Mouse (Mus musculus) MEL (cell line): ENCODE measurements around the gene Shoc2. TPM values are rescaled to one million over a fixed set of nuclear protein-coding genes. Genes with fewer than 3 reads are reported as not detected.

Experiments
- DNase-seq: peaks from one replicate; pipeline ENCODE4 v3.0.0; 2011; ENCODE audit warnings: low read depth, low spot score
- H3K27ac ChIP-seq: 2 replicates; pipeline ENCODE4 v1.5.1; 2012; ENCODE audit warnings: low read depth, mild to moderate bottlenecking, control low read depth, low read length, moderate library complexity; ENCODE audit not compliant: control insufficient read depth
- H3K27me3 ChIP-seq, 2 experiments: fragments of 150-350 bp in 1 of 2; sonication (generic) in 1 of 2; 2 replicates each; pipeline ENCODE4 v1.6.1; 2012; ENCODE audit warnings: low read length in 2 of 2, mild to moderate bottlenecking in 2 of 2, improper control_type of control experiment in 1 of 2, moderate library complexity in 1 of 2; ENCODE audit not compliant: insufficient read depth in 2 of 2, control insufficient read depth in 1 of 2
- H3K36me3 ChIP-seq, 2 experiments: 2 replicates each; pipeline ENCODE4 v1.6.1; 2012 to 2014; ENCODE audit warnings: low read length in 2 of 2, improper control_type of control experiment in 1 of 2, inconsistent platforms in 1 of 2, mild to moderate bottlenecking in 1 of 2; ENCODE audit not compliant: insufficient read depth in 2 of 2, control insufficient read depth in 1 of 2
- H3K4me1 ChIP-seq, 2 experiments: fragments of 150-350 bp in 1 of 2; sonication (generic) in 1 of 2; 2 replicates each; pipeline ENCODE4 v1.6.1; 2012; ENCODE audit warnings: low read length in 2 of 2, improper control_type of control experiment in 1 of 2, mild to moderate bottlenecking in 1 of 2; ENCODE audit not compliant: insufficient read depth in 2 of 2, control insufficient read depth in 1 of 2
- H3K4me3 ChIP-seq, 2 experiments: fragments of 150-350 bp in 1 of 2; sonication (generic) in 1 of 2; 2 replicates each; pipeline ENCODE4 v1.5.1; 2012; ENCODE audit warnings: low read depth in 2 of 2, low read length in 2 of 2, mild to moderate bottlenecking in 2 of 2, moderate library complexity in 2 of 2, control low read depth in 1 of 2, improper control_type of control experiment in 1 of 2; ENCODE audit not compliant: control insufficient read depth in 1 of 2, insufficient read depth in 1 of 2
- H3K79me2 ChIP-seq: 2 replicates; pipeline ENCODE4 v1.6.1; 2012; ENCODE audit warnings: mild to moderate bottlenecking, low read length, moderate library complexity; ENCODE audit not compliant: control insufficient read depth, poor library complexity, insufficient read depth
- H3K9ac ChIP-seq: 2 replicates; pipeline ENCODE4 v1.6.1; 2012; ENCODE audit warnings: low read depth, mild to moderate bottlenecking, control low read depth, low read length, moderate library complexity; ENCODE audit not compliant: control insufficient read depth, poor library complexity, severe bottlenecking
- H3K9me3 ChIP-seq: fragments of 150-350 bp; sonication (generic); replicated peaks from 2 replicates; pipeline ENCODE4 v1.6.1; 2012; ENCODE audit warnings: mild to moderate bottlenecking, low read length, improper control_type of control experiment, moderate library complexity; ENCODE audit not compliant: insufficient read depth
- CHD1 ChIP-seq: IDR thresholded peaks from 2 replicates; pipeline ENCODE4 v1.6.1; 2012; ENCODE audit warnings: low read depth, mild to moderate bottlenecking, inconsistent platforms, low read length, improper control_type of control experiment
- CHD2 ChIP-seq: IDR thresholded peaks from 2 replicates; pipeline ENCODE4 v1.6.1; 2011; ENCODE audit warnings: low read length, improper control_type of control experiment
- E2F4 ChIP-seq: IDR thresholded peaks from 2 replicates; pipeline ENCODE4 v1.6.1; 2011; ENCODE audit warnings: low read depth, low read length, improper control_type of control experiment, borderline replicate concordance
- ELF1 ChIP-seq: IDR thresholded peaks from 2 replicates; pipeline ENCODE4 v1.6.1; 2014; ENCODE audit warnings: low read depth, mild to moderate bottlenecking, inconsistent platforms, low read length, improper control_type of control experiment, moderate library complexity
- EP300 ChIP-seq, 2 experiments: IDR thresholded peaks; 2 replicates each; pipeline ENCODE4 v1.6.1; 2011; ENCODE audit warnings: improper control_type of control experiment in 2 of 2, low read length in 2 of 2, low read depth in 1 of 2, mild to moderate bottlenecking in 1 of 2
- ETS1 ChIP-seq: IDR thresholded peaks from 2 replicates; pipeline ENCODE4 v1.6.1; 2012; ENCODE audit warnings: low read depth, mild to moderate bottlenecking, inconsistent platforms, low read length, improper control_type of control experiment, moderate library complexity
- GABPA ChIP-seq: IDR thresholded peaks from 2 replicates; pipeline ENCODE4 v1.6.1; 2012; ENCODE audit warnings: low read depth, mild to moderate bottlenecking, inconsistent platforms, low read length, improper control_type of control experiment, moderate library complexity
- GATA1 ChIP-seq: IDR thresholded peaks from 2 replicates; pipeline ENCODE4 v1.6.1; 2011; ENCODE audit warnings: low read depth, low read length, improper control_type of control experiment
- HCFC1 ChIP-seq: IDR thresholded peaks from 2 replicates; pipeline ENCODE4 v1.6.1; 2012; ENCODE audit warnings: low read depth, mild to moderate bottlenecking, inconsistent platforms, low read length, improper control_type of control experiment, moderate library complexity
- JUND ChIP-seq: IDR thresholded peaks from 2 replicates; pipeline ENCODE4 v1.6.1; 2011; ENCODE audit warnings: low read depth, mild to moderate bottlenecking, improper control_type of control experiment, low read length
- KAT2A ChIP-seq: conservative IDR thresholded peaks from 2 replicates; pipeline ENCODE4 v1.6.1; 2012; ENCODE audit warnings: low read depth, low read length, improper control_type of control experiment, inconsistent platforms
- MAX ChIP-seq: IDR thresholded peaks from 2 replicates; pipeline ENCODE4 v1.6.1; 2011; ENCODE audit warnings: low read length, improper control_type of control experiment
- MEF2A ChIP-seq: IDR thresholded peaks from 2 replicates; pipeline ENCODE4 v1.6.1; 2014; ENCODE audit warnings: low read depth, mild to moderate bottlenecking, inconsistent platforms, low read length, improper control_type of control experiment; ENCODE audit not compliant: poor library complexity, insufficient replicate concordance, severe bottlenecking; ENCODE audit errors: extremely low read depth
- MYC ChIP-seq: IDR thresholded peaks from 2 replicates; pipeline ENCODE4 v1.6.1; 2011; ENCODE audit warnings: low read depth, mild to moderate bottlenecking, low read length, improper control_type of control experiment, moderate library complexity
- POLR2AphosphoS5 ChIP-seq: IDR thresholded peaks from 2 replicates; pipeline ENCODE4 v1.6.1; 2012; ENCODE audit warnings: low read depth, borderline replicate concordance, mild to moderate bottlenecking, inconsistent platforms, low read length, moderate library complexity, mixed read lengths
- RAD21 ChIP-seq: IDR thresholded peaks from 2 replicates; pipeline ENCODE4 v1.6.1; 2011; ENCODE audit warnings: mild to moderate bottlenecking, low read depth, low read length, improper control_type of control experiment
- SIN3A ChIP-seq: IDR thresholded peaks from 2 replicates; pipeline ENCODE4 v1.6.1; 2012; ENCODE audit warnings: low read length, improper control_type of control experiment, inconsistent platforms
- TAL1 ChIP-seq: IDR thresholded peaks from 2 replicates; pipeline ENCODE4 v1.6.1; 2012; ENCODE audit warnings: mild to moderate bottlenecking, inconsistent platforms, low read length, moderate library complexity, mixed read lengths
- TCF12 ChIP-seq: IDR thresholded peaks from 2 replicates; pipeline ENCODE4 v1.6.1; 2014; ENCODE audit warnings: low read depth, mild to moderate bottlenecking, inconsistent platforms, low read length, improper control_type of control experiment, moderate library complexity
- UBTF ChIP-seq: IDR thresholded peaks from 2 replicates; pipeline ENCODE4 v1.6.1; 2012; ENCODE audit warnings: low read depth, mild to moderate bottlenecking, inconsistent platforms, low read length, improper control_type of control experiment, moderate library complexity, borderline replicate concordance; ENCODE audit not compliant: insufficient read depth
- USF1 ChIP-seq: IDR thresholded peaks from 2 replicates; pipeline ENCODE4 v1.6.1; 2014; ENCODE audit warnings: low read depth, mild to moderate bottlenecking, inconsistent platforms, low read length, improper control_type of control experiment, moderate library complexity
- USF2 ChIP-seq, 2 experiments: IDR thresholded peaks; 2 replicates each; pipeline ENCODE4 v1.6.1; 2011 to 2012; ENCODE audit warnings: improper control_type of control experiment in 2 of 2, low read length in 2 of 2, borderline replicate concordance in 1 of 2, inconsistent platforms in 1 of 2, low read depth in 1 of 2, mild to moderate bottlenecking in 1 of 2; ENCODE audit not compliant: insufficient read depth in 1 of 2
- ZC3H11A ChIP-seq: IDR thresholded peaks from 2 replicates; pipeline ENCODE4 v1.6.1; 2012; ENCODE audit warnings: low read depth, mild to moderate bottlenecking, inconsistent platforms, low read length, improper control_type of control experiment
- ZMIZ1 ChIP-seq: IDR thresholded peaks from 2 replicates; pipeline ENCODE4 v1.6.1; 2012; ENCODE audit warnings: low read depth, mild to moderate bottlenecking, inconsistent platforms, low read length, improper control_type of control experiment, moderate library complexity
- ZNF384 ChIP-seq: IDR thresholded peaks from 2 replicates; pipeline ENCODE4 v1.6.1; 2012; ENCODE audit warnings: low read depth, mild to moderate bottlenecking, inconsistent platforms, low read length, improper control_type of control experiment
- polyA plus RNA-seq, 2 experiments: library from polyadenylated mRNA; stranded (reverse) in 1 of 2; unstranded in 1 of 2; fragments of >175 nt in 1 of 2; fragments of >200 nt in 1 of 2; gene quantifications; 2 replicates each; pipeline versions ENCODE4 v1.2.1 to v1.2.4; 2012; ENCODE audit warnings: low replicate concordance in 2 of 2, low read depth in 1 of 2; ENCODE audit not compliant: insufficient read length in 2 of 2, insufficient read depth in 1 of 2, missing spikeins in 1 of 2
- total RNA-seq: library from RNA; depleted of rRNA; stranded (reverse); fragments of 300-350 nt; gene quantifications from 2 replicates; pipeline ENCODE4 v1.2.3, GENCODE M21; 2012

The Shoc2 gene
- total and polyA plus RNA-seq, 3 experiments = 33.4 to 55.6 TPM; not detected in 1

DNA sequence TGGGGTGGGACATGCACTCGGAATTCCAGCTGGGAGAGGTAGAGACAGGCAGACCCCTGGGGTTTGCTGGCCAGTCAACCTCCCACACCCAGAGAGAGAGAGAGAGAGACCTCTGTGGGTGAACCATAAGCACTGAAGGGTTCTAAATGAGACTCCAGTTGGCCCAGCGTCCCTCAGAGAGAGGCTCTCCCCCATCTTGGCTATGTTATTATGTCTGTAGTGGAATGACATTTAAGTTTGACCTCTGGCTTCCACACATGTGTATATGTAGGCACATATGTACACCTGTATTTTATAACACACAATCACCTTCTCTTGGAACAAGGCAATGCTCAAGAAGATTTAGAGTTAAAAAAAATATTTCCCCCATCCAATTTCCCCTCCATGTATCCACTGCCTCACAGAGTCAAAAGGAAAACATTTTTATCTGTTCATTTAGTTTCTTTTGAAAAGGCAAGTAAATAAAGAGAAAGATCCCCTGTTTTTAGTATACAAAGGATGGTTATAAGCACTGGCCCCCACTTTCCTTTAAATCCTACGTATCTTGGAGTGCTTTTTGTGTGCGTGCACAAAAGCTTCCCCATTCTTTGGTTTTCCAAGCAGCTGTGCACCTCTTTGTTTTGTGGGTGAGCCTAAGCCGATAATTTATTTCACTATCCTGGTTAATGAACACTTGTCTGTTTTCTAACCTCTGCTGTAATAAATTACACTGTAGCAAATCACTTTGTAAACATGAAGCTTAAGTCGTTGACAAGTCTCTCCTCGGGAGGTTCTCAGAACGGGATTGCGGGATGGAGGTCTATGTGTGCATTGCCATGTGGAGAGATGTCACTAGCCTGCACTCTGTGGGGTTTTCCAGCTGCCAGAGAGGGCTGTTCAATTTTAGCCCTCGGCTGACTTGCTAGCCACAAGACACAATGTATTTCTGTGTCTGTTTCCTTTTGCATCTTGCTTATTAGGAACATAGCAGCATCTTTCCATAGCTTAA is 132.6 kb downstream of the Shoc2 start:
- Histone ChIP-seq H3K9ac (no peak overlapping the region), H3K27ac (no peak overlapping the region), H3K4me1 (peaks cover 12 to 15% of the 10 kb centered on the region in 2 experiments), H3K27me3 (no peaks in the 10 kb centered on the region), H3K4me3 (no peak overlapping the region), H3K9me3 (no peaks in the 10 kb centered on the region), H3K36me3 (peaks cover 0 to 13% of the 10 kb centered on the region in 2 experiments; a peak in 2 of 4 replicates), H3K79me2 (no peaks in the 10 kb centered on the region)
- no peak for DNase-seq
- TF ChIP-seq TCF12 = no peak
- TF ChIP-seq POLR2AphosphoS5 = no peak
- no peak for TF ChIP-seq EP300 (IDR thresholded peaks at IDR 0.05; ENCODE audit: low read depth in 1 of 2, low read length in 2 of 2)
- no peak for TF ChIP-seq GABPA
- no peak for TF ChIP-seq HCFC1
- TF ChIP-seq ZC3H11A = no peak
- no peak for TF ChIP-seq ZNF384
- TF ChIP-seq USF2 (IDR thresholded peaks at IDR 0.05; ENCODE audit: borderline replicate concordance in 1 of 2, insufficient read depth in 1 of 2, low read depth in 1 of 2, low read length in 2 of 2) = no peak
- TF ChIP-seq MEF2A = no peak
- TF ChIP-seq USF1 = no peak
- no peak for TF ChIP-seq SIN3A
- TF ChIP-seq MAX = no peak
- no peak for TF ChIP-seq E2F4
- TF ChIP-seq CHD1 = no peak
- TF ChIP-seq KAT2A = no peak

DNA sequence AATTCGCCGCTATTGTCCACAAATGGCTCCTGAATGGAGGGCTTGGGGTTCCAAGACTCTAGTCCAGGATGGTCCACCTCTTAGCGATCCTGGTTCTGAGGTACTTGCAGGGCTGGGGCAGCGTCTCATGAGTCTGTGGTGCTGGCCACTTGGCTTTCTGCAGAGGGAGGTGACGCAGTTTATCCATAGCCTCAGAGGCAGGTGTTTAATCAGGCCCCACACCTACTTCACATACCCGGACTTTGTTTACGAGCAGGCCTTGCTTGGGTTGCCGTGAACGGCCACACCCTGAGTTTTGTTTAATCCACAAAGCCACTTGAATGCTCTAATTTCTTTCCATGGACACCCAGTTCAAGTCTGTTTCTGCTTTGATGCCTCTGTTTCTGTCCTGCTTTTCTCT is 137.2 kb downstream of the Shoc2 start:
- peak overlapping the region; percentile 67 for H3K9ac ChIP-seq

More for the DNA sequence above, 137.2 kb downstream of the Shoc2 start:
- Histone ChIP-seq H3K27ac (peak overlapping the region; percentile 95), H3K79me2 (no peaks in the 10 kb centered on the region), H3K9me3 (no peaks in the 10 kb centered on the region), H3K4me1 (peaks cover 19 to 38% of the 10 kb centered on the region in 2 experiments), H3K4me3 (peak overlapping the region; percentile 38 to 61), H3K27me3 (no peaks in the 10 kb centered on the region), H3K36me3 (peaks cover 0 to 25% of the 10 kb centered on the region in 2 experiments; a peak in 2 of 4 replicates)
- DNase-seq = no peak
- TF ChIP-seq EP300 (IDR thresholded peaks at IDR 0.05; ENCODE audit: low read depth in 1 of 2, low read length in 2 of 2) = no peak
- no peak for TF ChIP-seq JUND
- TF ChIP-seq MAX = no peak
- no peak for TF ChIP-seq MYC
- TF ChIP-seq ETS1 = no peak
- no peak for TF ChIP-seq USF2 (IDR thresholded peaks at IDR 0.05; ENCODE audit: borderline replicate concordance in 1 of 2, insufficient read depth in 1 of 2, low read depth in 1 of 2, low read length in 2 of 2)
- no peak for TF ChIP-seq RAD21
- no peak for TF ChIP-seq CHD2
- no peak for TF ChIP-seq UBTF
- no peak for TF ChIP-seq POLR2AphosphoS5
- no peak for TF ChIP-seq SIN3A
- TF ChIP-seq TAL1 = no peak
- no peak for TF ChIP-seq ZMIZ1
- TF ChIP-seq KAT2A = no peak
- TF ChIP-seq GATA1 = no peak
- TF ChIP-seq ELF1 = no peak
- TF ChIP-seq ZNF384 = no peak
